Mouse (Mus musculus): ENCODE data around the gene Bag5.

DNA sequence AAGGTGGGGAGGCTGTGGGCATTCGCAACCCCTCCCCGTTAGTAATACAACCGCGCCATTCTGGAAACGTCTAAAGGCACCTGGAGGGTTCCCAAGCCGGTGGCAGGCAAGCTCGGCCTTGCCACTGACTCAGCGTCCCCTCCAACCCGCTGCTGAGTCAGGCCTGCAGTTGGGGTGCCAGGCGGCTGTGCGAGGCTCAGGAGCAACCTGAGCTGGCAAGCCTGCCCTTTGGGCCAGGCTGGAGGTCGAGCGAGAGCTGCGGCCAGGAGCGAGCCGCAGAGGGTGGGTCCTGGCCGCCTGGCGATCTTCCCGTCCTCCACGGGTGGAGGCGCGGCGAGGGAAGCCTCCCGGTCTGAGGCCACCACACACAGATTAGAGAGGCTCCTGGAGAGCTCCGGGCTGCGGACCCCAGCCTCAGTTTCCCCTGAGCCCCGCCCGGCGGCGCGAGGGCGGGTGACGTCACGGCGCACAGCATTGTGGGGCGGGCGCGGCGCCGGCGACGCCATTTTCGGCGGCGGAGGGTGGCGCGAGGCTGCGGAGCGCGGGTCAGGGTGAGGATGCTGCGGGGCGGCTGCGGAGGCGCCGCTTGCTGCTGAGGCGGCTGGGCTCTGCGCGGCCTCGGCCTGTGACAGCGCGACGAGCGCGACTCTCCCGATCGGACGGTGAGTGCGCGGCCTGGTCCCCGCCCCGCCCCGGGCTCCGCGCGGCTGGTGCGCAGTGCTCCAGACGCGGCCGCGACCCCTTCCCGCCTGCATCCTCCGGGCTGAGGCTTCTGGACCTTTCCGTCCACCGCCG, 45.5 kb upstream of the Bag5 start, which contains the start of gene Klc1:
- peak; percentile 54; the same call in 1 of the 2 replicates for TF ChIP-seq POLR2A (IDR thresholded peaks at IDR 0.05; ENCODE audit: extremely low read depth, insufficient read depth, low read length)
- 0 out of 2 replicates have a peak, but pooled peaks have one; percentile 2 for TF ChIP-seq CTCF (IDR thresholded peaks at IDR 0.05; ENCODE audit: low read depth, low read length)
